In genomic region chr11:61559572-61559971, GRCm38 (mm10) we compare ENCODE assay signal across 22 mouse cellular contexts. TPM values are rescaled to one million over a fixed set of nuclear protein-coding genes. Genes with fewer than 3 reads are reported as not detected.
"Had no signal": no experiment of that assay in that cellular context is flagged by ENCODE, and none has a peak within 500 bp of the region (broad histone marks: within the 10 kb centered on the region; RNA-seq: fewer than 3 reads in every experiment).

No protein-coding gene starts in this region.

- H3K9me3 ChIP-seq: liver, embryonic 13.5 days; liver, embryonic 15.5 days; lung, embryonic 15.5 days; megakaryocyte, embryonic 14.5 days; midbrain, embryonic 13.5 days; midbrain, embryonic 15.5 days; neural tube, embryonic 12.5 days had no signal

- H3K9ac ChIP-seq: liver, embryonic 13.5 days; liver, embryonic 15.5 days; liver, postnatal 0 days; lung, embryonic 15.5 days; midbrain, embryonic 13.5 days; midbrain, embryonic 15.5 days; neural tube, embryonic 12.5 days had no signal

- H3K4me2 ChIP-seq: liver, embryonic 11.5 days; liver, embryonic 13.5 days; liver, embryonic 15.5 days; lung, embryonic 15.5 days; midbrain, embryonic 11.5 days; midbrain, embryonic 13.5 days; midbrain, embryonic 15.5 days; neural tube, embryonic 12.5 days had no signal

- DNase-seq: liver, embryonic 13.5 days; liver, postnatal 0 days; lung, adult 2 months; lung, postnatal 14 days; lung, postnatal 36 days; right cerebral cortex, postnatal 14 days; thymus, adult 2 months; thymus, postnatal 25 days; thymus, postnatal 4 days had no signal

- ATAC-seq: liver, postnatal 0 days; lung, postnatal 0 days; midbrain, embryonic 13.5 days; midbrain, embryonic 15.5 days had no signal

- H3K36me3 ChIP-seq: liver, embryonic 13.5 days; liver, embryonic 15.5 days; lung, embryonic 15.5 days; midbrain, embryonic 13.5 days; midbrain, embryonic 15.5 days; neural tube, embryonic 12.5 days had no signal

- H3K4me3 ChIP-seq: liver, embryonic 13.5 days; liver, embryonic 15.5 days; lung, embryonic 15.5 days; megakaryocyte, embryonic 14.5 days; midbrain, embryonic 13.5 days; midbrain, embryonic 15.5 days; neural tube, embryonic 12.5 days had no signal

- H3K27ac ChIP-seq: liver, embryonic 13.5 days; liver, embryonic 15.5 days; lung, embryonic 15.5 days; macrophage; midbrain, embryonic 13.5 days; midbrain, embryonic 15.5 days; neural tube, embryonic 12.5 days had no signal

- H3K4me1 ChIP-seq: midbrain, embryonic 13.5 days; midbrain, embryonic 15.5 days; neural tube, embryonic 12.5 days had no signal

- H3K27me3 ChIP-seq: lung, embryonic 15.5 days; midbrain, embryonic 13.5 days; midbrain, embryonic 15.5 days; neural tube, embryonic 12.5 days had no signal

RNA-seq across cellular contexts. Expression of gene Epn2, which starts 19.9 kb away (rescaled TPM):
- total RNA-seq: megakaryocyte progenitor cell, adult 5-6 weeks; monocyte, adult 5-6 weeks had no signal

RNA-seq across cellular contexts. Expression of gene B9d1, which starts 54.6 kb away (rescaled TPM):
- total RNA-seq: monocyte, adult 5-6 weeks; neutrophil, adult 5-6 weeks had no signal
